Mouse (Mus musculus): ENCODE measurements around the gene Unc13b. TPM values are rescaled to one million over a fixed set of nuclear protein-coding genes. Genes with fewer than 3 reads are reported as not detected.

Gene Unc13b
- polyA plus RNA-seq (2017; shearing (Covaris generic)) = under 1 TPM in 1 of 2 experiments, not detected in 1; 0.08 TPM

GRCm38 (mm10) chr4:43058753-43059654 lies at the start of gene Unc13b:
Gene Unc13b (plus strand): TSS chr4:43058953.
- peak; percentile 86 for ATAC-seq

GRCm38 (mm10) chr4:43010161-43011038 lies 48.4 kb upstream of the Unc13b start, which contains the start of gene Fancg:
Gene Fancg (minus strand): TSS chr4:43010506.
- peak; percentile 87 for ATAC-seq

- no peak for ATAC-seq
Observed at GRCm38 (mm10) chr4:43012091-43012490, 46.7 kb upstream of the Unc13b start.

- no peak for ATAC-seq
Observed at GRCm38 (mm10) chr4:43018156-43018555, 40.6 kb upstream of the Unc13b start.

- ATAC-seq = no peak
Observed at GRCm38 (mm10) chr4:43019176-43019575, 39.6 kb upstream of the Unc13b start.

- no peak for ATAC-seq
Observed at GRCm38 (mm10) chr4:43019641-43020465, 38.9 kb upstream of the Unc13b start.

GRCm38 (mm10) chr4:43020876-43021275 lies 37.9 kb upstream of the Unc13b start:
- no peak for ATAC-seq

GRCm38 (mm10) chr4:43021341-43021740 lies 37.4 kb upstream of the Unc13b start:
- no peak for ATAC-seq

GRCm38 (mm10) chr4:43024673-43025072 lies 34.1 kb upstream of the Unc13b start:
- no peak for ATAC-seq

- peak; percentile 93 for ATAC-seq
Observed at GRCm38 (mm10) chr4:43025084-43025960, 33.4 kb upstream of the Unc13b start, which contains the start of gene Pigo. Gene Pigo (minus strand): TSS chr4:43025819.

- no peak for ATAC-seq
Observed at GRCm38 (mm10) chr4:43029121-43029520, 29.6 kb upstream of the Unc13b start.

- no peak for ATAC-seq
Observed at GRCm38 (mm10) chr4:43029749-43030148, 29.0 kb upstream of the Unc13b start.

- no peak for ATAC-seq
Observed at GRCm38 (mm10) chr4:43030352-43030751, 28.4 kb upstream of the Unc13b start.

GRCm38 (mm10) chr4:43030780-43031230 lies 27.9 kb upstream of the Unc13b start:
- ATAC-seq = peak; percentile 41

GRCm38 (mm10) chr4:43031237-43031995 lies 27.3 kb upstream of the Unc13b start, which contains the start of gene Stoml2:
Gene Stoml2 (minus strand): TSS chr4:43031710.
- peak; percentile 91 for ATAC-seq

GRCm38 (mm10) chr4:43032501-43032900 lies 26.3 kb upstream of the Unc13b start:
- no peak for ATAC-seq

GRCm38 (mm10) chr4:43033481-43033880 lies 25.3 kb upstream of the Unc13b start:
- ATAC-seq = no peak

GRCm38 (mm10) chr4:43035851-43036250 lies 22.9 kb upstream of the Unc13b start:
- no peak for ATAC-seq

- no peak for ATAC-seq
Observed at GRCm38 (mm10) chr4:43036356-43036755, 22.4 kb upstream of the Unc13b start.

Data from activated CD4-positive, CD25-positive, alpha-beta regulatory T cell, adult 4 months (primary cell).